Mouse (Mus musculus): Measurements from ENCODE around the gene Plekhs1. TPM values are rescaled to one million over a fixed set of nuclear protein-coding genes. Genes with fewer than 3 reads are reported as not detected.

Plekhs1 gene
- polyA plus RNA-seq, 1 experiment from 2014 or later, result not detected

GRCm38 (mm10) chr19:56436380-56436779 is 25.1 kb upstream of the Plekhs1 start:
- Histone ChIP-seq H3K36me3 (peaks cover 60% of the 10 kb centered on the region), H3K9ac (no peak overlapping the region), H3K27me3 (replicated peaks) (no peaks in the 10 kb centered on the region), H3K4me2 (no peak overlapping the region), H3K27ac (ENCODE audit: poor library complexity, severe bottlenecking) (no peak overlapping the region), H3K4me1 (replicated peaks) (peaks cover 9% of the 10 kb centered on the region; the same call in 1 of the 2 replicates), H3K4me3 (no peak overlapping the region), H3K9me3 (replicated peaks) (no peaks in the 10 kb centered on the region)
- WGBS, result 85% methylated on average over 13 of the region's 13 CpGs
- no peak for ATAC-seq (ENCODE audit: insufficient number of reproducible peaks, low FRiP score)

- ATAC-seq (ENCODE audit: insufficient number of reproducible peaks, low FRiP score), result no peak; the same call in 1 of the 2 replicates
Observed at GRCm38 (mm10) chr19:56438357-56439071, 22.9 kb upstream of the Plekhs1 start.

GRCm38 (mm10) chr19:56439072-56439434 is 22.4 kb upstream of the Plekhs1 start:
- ATAC-seq (ENCODE audit: insufficient number of reproducible peaks, low FRiP score), result peak; percentile 83
- no peaks in the 10 kb centered on the region for H3K9me3 ChIP-seq (replicated peaks)
- H3K36me3 ChIP-seq, result peaks cover 53% of the 10 kb centered on the region
- H3K9ac ChIP-seq, result no peak overlapping the region
- WGBS, result 39% methylated on average over 6 of the region's 6 CpGs
- H3K27me3 ChIP-seq (replicated peaks), result no peaks in the 10 kb centered on the region
- H3K4me2 ChIP-seq, result no peak overlapping the region
- peak overlapping the region; percentile 6; the same call in 1 of the 2 replicates for H3K27ac ChIP-seq (ENCODE audit: poor library complexity, severe bottlenecking)
- H3K4me1 ChIP-seq (replicated peaks), result peaks cover 9% of the 10 kb centered on the region; the same call in 1 of the 2 replicates
- H3K4me3 ChIP-seq, result no peak overlapping the region

More at GRCm38 (mm10) chr19:56438357-56439071, 22.9 kb upstream of the Plekhs1 start:
- Histone ChIP-seq H3K4me3 (no peak overlapping the region), H3K9me3 (replicated peaks) (no peaks in the 10 kb centered on the region), H3K9ac (no peak overlapping the region), H3K4me2 (no peak overlapping the region), H3K36me3 (peaks cover 58% of the 10 kb centered on the region), H3K27ac (ENCODE audit: poor library complexity, severe bottlenecking) (no peak overlapping the region), H3K4me1 (replicated peaks) (peaks cover 9% of the 10 kb centered on the region; the same call in 1 of the 2 replicates), H3K27me3 (replicated peaks) (no peaks in the 10 kb centered on the region)
- WGBS, result 56% methylated on average over 7 of the region's 7 CpGs

GRCm38 (mm10) chr19:56443445-56443844 is 18.0 kb upstream of the Plekhs1 start:
- Histone ChIP-seq H3K4me1 (replicated peaks) (peaks cover 9% of the 10 kb centered on the region; the same call in 1 of the 2 replicates), H3K9me3 (replicated peaks) (no peaks in the 10 kb centered on the region), H3K9ac (no peak overlapping the region), H3K27ac (ENCODE audit: poor library complexity, severe bottlenecking) (no peak overlapping the region), H3K36me3 (peaks cover 16% of the 10 kb centered on the region; the same call in 1 of the 2 replicates), H3K27me3 (replicated peaks) (no peaks in the 10 kb centered on the region), H3K4me3 (no peak overlapping the region), H3K4me2 (no peak overlapping the region)
- no peak for ATAC-seq (ENCODE audit: insufficient number of reproducible peaks, low FRiP score)
- WGBS, result 77% methylated on average over 14 of the region's 14 CpGs

- no peak overlapping the region for H3K9ac ChIP-seq
- H3K27ac ChIP-seq (ENCODE audit: poor library complexity, severe bottlenecking), result no peak overlapping the region
- 87% methylated on average over 4 of the region's 4 CpGs for WGBS
- no peaks in the 10 kb centered on the region for H3K9me3 ChIP-seq (replicated peaks)
- no peak for ATAC-seq (ENCODE audit: insufficient number of reproducible peaks, low FRiP score)
- no peaks in the 10 kb centered on the region for H3K27me3 ChIP-seq (replicated peaks)
- H3K4me3 ChIP-seq, result no peak overlapping the region
- H3K4me1 ChIP-seq (replicated peaks), result no peaks in the 10 kb centered on the region
- H3K4me2 ChIP-seq, result no peak overlapping the region
- H3K36me3 ChIP-seq, result no peaks in the 10 kb centered on the region
Observed at GRCm38 (mm10) chr19:56448784-56449183, 12.7 kb upstream of the Plekhs1 start.

- no peaks in the 10 kb centered on the region for H3K36me3 ChIP-seq
- no peak overlapping the region for H3K4me3 ChIP-seq
- no peak overlapping the region for H3K9ac ChIP-seq
- H3K4me2 ChIP-seq, result no peak overlapping the region
- no peaks in the 10 kb centered on the region for H3K9me3 ChIP-seq (replicated peaks)
- ATAC-seq (ENCODE audit: insufficient number of reproducible peaks, low FRiP score), result no peak
- H3K4me1 ChIP-seq (replicated peaks), result no peaks in the 10 kb centered on the region
- no peak overlapping the region for H3K27ac ChIP-seq (ENCODE audit: poor library complexity, severe bottlenecking)
- H3K27me3 ChIP-seq (replicated peaks), result no peaks in the 10 kb centered on the region
- WGBS, result 85% methylated on average over 8 of the region's 8 CpGs
Observed at GRCm38 (mm10) chr19:56449537-56449936, 11.9 kb upstream of the Plekhs1 start.

- Histone ChIP-seq H3K9ac (no peak overlapping the region), H3K4me1 (replicated peaks) (no peaks in the 10 kb centered on the region), H3K27ac (ENCODE audit: poor library complexity, severe bottlenecking) (no peak overlapping the region), H3K4me2 (no peak overlapping the region), H3K4me3 (no peak overlapping the region), H3K9me3 (replicated peaks) (no peaks in the 10 kb centered on the region), H3K27me3 (replicated peaks) (0 out of 2 replicates have a peak, but pooled peaks cover under 1% of the 10 kb centered on the region), H3K36me3 (no peaks in the 10 kb centered on the region)
- no peak for ATAC-seq (ENCODE audit: insufficient number of reproducible peaks, low FRiP score)
- 75% methylated on average over 5 of the region's 5 CpGs for WGBS
Observed at GRCm38 (mm10) chr19:56450892-56451291, 10.5 kb upstream of the Plekhs1 start.

GRCm38 (mm10) chr19:56451867-56452266 is 9.6 kb upstream of the Plekhs1 start:
- Histone ChIP-seq H3K9ac (no peak overlapping the region), H3K4me1 (replicated peaks) (no peaks in the 10 kb centered on the region), H3K9me3 (replicated peaks) (no peaks in the 10 kb centered on the region), H3K27me3 (replicated peaks) (0 out of 2 replicates have a peak, but pooled peaks cover 5% of the 10 kb centered on the region), H3K36me3 (no peaks in the 10 kb centered on the region), H3K27ac (ENCODE audit: poor library complexity, severe bottlenecking) (no peak overlapping the region), H3K4me2 (no peak overlapping the region), H3K4me3 (no peak overlapping the region)
- 72% methylated on average over 4 of the region's 4 CpGs for WGBS
- no peak for ATAC-seq (ENCODE audit: insufficient number of reproducible peaks, low FRiP score)

GRCm38 (mm10) chr19:56452421-56452820 is 9.0 kb upstream of the Plekhs1 start:
- 0 out of 2 replicates have a peak, but pooled peaks cover 5% of the 10 kb centered on the region for H3K4me1 ChIP-seq (replicated peaks)
- H3K4me3 ChIP-seq, result no peak overlapping the region
- H3K9ac ChIP-seq, result no peak overlapping the region
- no peaks in the 10 kb centered on the region for H3K36me3 ChIP-seq
- ATAC-seq (ENCODE audit: insufficient number of reproducible peaks, low FRiP score), result no peak
- H3K4me2 ChIP-seq, result no peak overlapping the region
- 79% methylated on average over 2 of the region's 2 CpGs for WGBS
- no peaks in the 10 kb centered on the region for H3K9me3 ChIP-seq (replicated peaks)
- H3K27me3 ChIP-seq (replicated peaks), result 0 out of 2 replicates have a peak, but pooled peaks cover 5% of the 10 kb centered on the region
- no peak overlapping the region for H3K27ac ChIP-seq (ENCODE audit: poor library complexity, severe bottlenecking)

GRCm38 (mm10) chr19:56454862-56455261 is 6.6 kb upstream of the Plekhs1 start:
- no peak overlapping the region for H3K27ac ChIP-seq (ENCODE audit: poor library complexity, severe bottlenecking)
- no peak for ATAC-seq (ENCODE audit: insufficient number of reproducible peaks, low FRiP score)
- 0 out of 2 replicates have a peak, but pooled peaks cover 8% of the 10 kb centered on the region for H3K4me1 ChIP-seq (replicated peaks)
- H3K27me3 ChIP-seq (replicated peaks), result 0 out of 2 replicates have a peak, but pooled peaks cover 5% of the 10 kb centered on the region
- no peak overlapping the region for H3K4me3 ChIP-seq
- no peak overlapping the region for H3K4me2 ChIP-seq
- no peak overlapping the region for H3K9ac ChIP-seq
- no peaks in the 10 kb centered on the region for H3K9me3 ChIP-seq (replicated peaks)
- 49% methylated on average over 4 of the region's 4 CpGs for WGBS
- H3K36me3 ChIP-seq, result no peaks in the 10 kb centered on the region

- ATAC-seq (ENCODE audit: insufficient number of reproducible peaks, low FRiP score), result no peak
- WGBS, result 49% methylated on average over 2 of the region's 2 CpGs
- no peak overlapping the region for H3K9ac ChIP-seq
Observed at GRCm38 (mm10) chr19:56455369-56455768, 6.1 kb upstream of the Plekhs1 start.

More at GRCm38 (mm10) chr19:56455369-56455768, 6.1 kb upstream of the Plekhs1 start:
- Histone ChIP-seq H3K4me3 (no peak overlapping the region), H3K27me3 (replicated peaks) (0 out of 2 replicates have a peak, but pooled peaks cover 5% of the 10 kb centered on the region), H3K9me3 (replicated peaks) (no peaks in the 10 kb centered on the region), H3K27ac (ENCODE audit: poor library complexity, severe bottlenecking) (no peak overlapping the region), H3K4me2 (no peak overlapping the region), H3K4me1 (replicated peaks) (0 out of 2 replicates have a peak, but pooled peaks cover 8% of the 10 kb centered on the region), H3K36me3 (no peaks in the 10 kb centered on the region)
